Mouse (Mus musculus): Measurements from ENCODE around the gene Phf21a. TPM values are rescaled to one million over a fixed set of nuclear protein-coding genes. Genes with fewer than 3 reads are reported as not detected.

The Phf21a gene
- polyA plus RNA-seq, 1 experiment = 54.6 TPM

- no peak for DNase-seq (ENCODE audit: extremely low spot score in 1 of 2, low spot score in 1 of 2)
These were observed 256.9 kb downstream of the Phf21a start for GRCm38 (mm10) chr2:92349589-92350425.

- no peak for DNase-seq (ENCODE audit: extremely low spot score in 1 of 2, low spot score in 1 of 2)
These were observed 257.8 kb downstream of the Phf21a start for GRCm38 (mm10) chr2:92350686-92351085.

- DNase-seq (ENCODE audit: extremely low spot score in 1 of 2, low spot score in 1 of 2) = no peak
These were observed 260.5 kb downstream of the Phf21a start for GRCm38 (mm10) chr2:92353402-92353801.

- no peak for DNase-seq (ENCODE audit: extremely low spot score in 1 of 2, low spot score in 1 of 2)
These were observed 261.3 kb downstream of the Phf21a start for GRCm38 (mm10) chr2:92354224-92354623.

- DNase-seq (ENCODE audit: extremely low spot score in 1 of 2, low spot score in 1 of 2) = no peak
These were observed 266.4 kb downstream of the Phf21a start for GRCm38 (mm10) chr2:92359301-92359700.

- DNase-seq (ENCODE audit: extremely low spot score in 1 of 2, low spot score in 1 of 2) = no peak
These were observed 267.4 kb downstream of the Phf21a start for GRCm38 (mm10) chr2:92360186-92360823.

- DNase-seq (ENCODE audit: extremely low spot score in 1 of 2, low spot score in 1 of 2) = no peak
These were observed 268.0 kb downstream of the Phf21a start for GRCm38 (mm10) chr2:92360893-92361292.

GRCm38 (mm10) chr2:92361795-92362194, 268.9 kb downstream of the Phf21a start:
- DNase-seq (ENCODE audit: extremely low spot score in 1 of 2, low spot score in 1 of 2) = no peak

GRCm38 (mm10) chr2:92362571-92363228, 269.8 kb downstream of the Phf21a start:
- DNase-seq (ENCODE audit: extremely low spot score in 1 of 2, low spot score in 1 of 2) = no peak

GRCm38 (mm10) chr2:92364086-92364485, 271.2 kb downstream of the Phf21a start:
- DNase-seq (ENCODE audit: extremely low spot score in 1 of 2, low spot score in 1 of 2) = no peak

- no peak for DNase-seq (ENCODE audit: extremely low spot score in 1 of 2, low spot score in 1 of 2)
These were observed 272.7 kb downstream of the Phf21a start for GRCm38 (mm10) chr2:92365568-92365967.

GRCm38 (mm10) chr2:92367383-92368029, 274.6 kb downstream of the Phf21a start:
- no peak for DNase-seq (ENCODE audit: extremely low spot score in 1 of 2, low spot score in 1 of 2)

- no peak for DNase-seq (ENCODE audit: extremely low spot score in 1 of 2, low spot score in 1 of 2)
These were observed 277.5 kb downstream of the Phf21a start for GRCm38 (mm10) chr2:92370375-92370774.

GRCm38 (mm10) chr2:92370821-92371805, 278.2 kb downstream of the Phf21a start:
- DNase-seq (ENCODE audit: extremely low spot score in 1 of 2, low spot score in 1 of 2) = no peak

GRCm38 (mm10) chr2:92371971-92372690, 279.2 kb downstream of the Phf21a start:
- DNase-seq (ENCODE audit: extremely low spot score in 1 of 2, low spot score in 1 of 2) = no peak

GRCm38 (mm10) chr2:92372767-92373436, 280.0 kb downstream of the Phf21a start:
- DNase-seq (ENCODE audit: extremely low spot score in 1 of 2, low spot score in 1 of 2) = no peak

- DNase-seq (ENCODE audit: extremely low spot score in 1 of 2, low spot score in 1 of 2) = no peak
These were observed 280.5 kb downstream of the Phf21a start for GRCm38 (mm10) chr2:92373437-92373813.

GRCm38 (mm10) chr2:92374514-92374913, 281.6 kb downstream of the Phf21a start, which contains the start of the genes Pex16 and Large2:
Gene Pex16 (plus strand): TSS chr2:92374676.
Gene Large2 (minus strand): TSS chr2:92374869.
- DNase-seq (ENCODE audit: extremely low spot score in 1 of 2, low spot score in 1 of 2) = peak in 1 of 2 experiments; percentile 73

Data from frontal cortex, adult 2 months (tissue).